Comparison of ENCODE assay signal across 8 mouse cellular contexts in the genomic region with DNA sequence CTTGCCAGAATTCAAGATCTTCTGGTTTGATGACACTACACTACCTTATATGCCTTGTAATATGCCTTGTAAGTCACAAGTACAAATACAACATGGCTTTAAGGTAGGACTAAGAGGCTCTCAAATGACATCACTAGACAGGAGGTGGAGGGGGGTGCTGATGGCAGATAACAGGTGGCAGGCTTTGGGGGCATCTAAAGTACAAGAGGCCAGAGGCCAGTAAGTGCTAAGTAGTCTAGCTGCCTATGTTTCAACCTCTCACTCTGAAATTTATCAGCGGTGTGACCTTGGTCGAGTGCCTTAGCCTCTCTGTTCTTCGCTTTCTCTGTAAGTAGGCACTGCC. TPM values are rescaled to one million over a fixed set of nuclear protein-coding genes. Genes with fewer than 3 reads are reported as not detected.
DNase-seq lines count a peak whose midpoint lies in the region; ATAC-seq and TF ChIP-seq lines count a peak whose summit lies in the region.

No protein-coding gene starts in this region.

- TF ChIP-seq EP300 in ES-Bruce4 (IDR thresholded peaks at IDR 0.05; ENCODE audit: insufficient read depth, low read depth, low read length), result no peak

- peak overlapping the region; percentile 80 to 92 for H3K4me3 ChIP-seq in heart, embryonic 14.5 days (ENCODE audit: control insufficient read depth in 1 of 2, insufficient read depth in 1 of 2, low read depth in 1 of 2, low read length in 2 of 2)
- H3K4me3 ChIP-seq in ES-Bruce4 (ENCODE audit: low read depth, low read length), result peak overlapping the region; percentile 93
- peak overlapping the region; percentile 96 for H3K4me3 ChIP-seq in forebrain, embryonic 11.5 days (ENCODE audit: low read depth, low read length)
- peak overlapping the region; percentile 91 for H3K4me3 ChIP-seq in liver, embryonic 16.5 days (ENCODE audit: low read depth, low read length)

- TF ChIP-seq CTCF in ES-Bruce4 (IDR thresholded peaks at IDR 0.05; ENCODE audit: low read depth, low read length), result no peak

- H3K9ac ChIP-seq in heart, embryonic 14.5 days (ENCODE audit: low read length), result peak overlapping the region; percentile 98
- peak overlapping the region; percentile 96 for H3K9ac ChIP-seq in ES-Bruce4 (ENCODE audit: low read depth, poor library complexity, severe bottlenecking)
- peak overlapping the region; percentile 94 for H3K9ac ChIP-seq in forebrain, embryonic 11.5 days (ENCODE audit: low read length)
- H3K9ac ChIP-seq in liver, embryonic 16.5 days (ENCODE audit: low read depth, low read length), result peak overlapping the region; percentile 90

- WGBS in heart, embryonic 14.5 days, result 2% methylated on average over 3 of the region's 3 CpGs
- 9% methylated on average over 3 of the region's 3 CpGs for WGBS in forebrain, embryonic 11.5 days
- WGBS in liver, embryonic 16.5 days (ENCODE audit: insufficient replicate concordance), result 2% methylated on average over 3 of the region's 3 CpGs

- no peak for DNase-seq in heart, adult 8-10 months (ENCODE audit: low spot score)
- no peak for DNase-seq in forebrain, embryonic 11.5 days (ENCODE audit: low spot score)
- DNase-seq in left cerebral cortex, adult 11 months (ENCODE audit: low spot score), result no peak
- DNase-seq in frontal cortex, postnatal 36 days (ENCODE audit: low spot score in 2 of 2), result no peak
- no peak for DNase-seq in left cerebral cortex, adult 8-10 months (ENCODE audit: low spot score in 2 of 2)

- H3K36me3 ChIP-seq in heart, embryonic 14.5 days (ENCODE audit: control insufficient read depth, insufficient read depth, low read length), result peaks cover 8% of the 10 kb centered on the region
- H3K36me3 ChIP-seq in ES-Bruce4 (ENCODE audit: control insufficient read depth, insufficient read depth, low read length, poor library complexity, severe bottlenecking), result peaks cover 12% of the 10 kb centered on the region
- H3K36me3 ChIP-seq in forebrain, embryonic 11.5 days (ENCODE audit: control insufficient read depth, insufficient read depth, low read length), result no peaks in the 10 kb centered on the region; the same call in 1 of the 2 replicates
- H3K36me3 ChIP-seq in liver, embryonic 16.5 days (ENCODE audit: control insufficient read depth, insufficient read depth), result 0 out of 2 replicates have a peak, but pooled peaks cover 3% of the 10 kb centered on the region

- TF ChIP-seq POLR2A in ES-Bruce4 (IDR thresholded peaks at IDR 0.05; ENCODE audit: insufficient read depth, low read length), result no peak

- peaks cover 14 to 35% of the 10 kb centered on the region in 2 experiments for H3K4me1 ChIP-seq in heart, embryonic 14.5 days (ENCODE audit: control insufficient read depth in 2 of 2, insufficient read depth in 2 of 2, low read length in 2 of 2)
- H3K4me1 ChIP-seq in ES-Bruce4 (ENCODE audit: control insufficient read depth, insufficient read depth, low read length), result peaks cover 3% of the 10 kb centered on the region
- H3K4me1 ChIP-seq in forebrain, embryonic 11.5 days (replicated peaks; ENCODE audit: control insufficient read depth, insufficient read depth, low read length), result peaks cover 7% of the 10 kb centered on the region
- H3K4me1 ChIP-seq in liver, embryonic 16.5 days (ENCODE audit: control insufficient read depth, low read depth, low read length), result peaks cover 29% of the 10 kb centered on the region

- peak overlapping the region; percentile 80 for H3K4me2 ChIP-seq in heart, embryonic 14.5 days (ENCODE audit: low read length)
- peak overlapping the region; percentile 91 for H3K4me2 ChIP-seq in forebrain, embryonic 11.5 days (ENCODE audit: low read depth, low read length, severe bottlenecking)
- H3K4me2 ChIP-seq in liver, embryonic 16.5 days (ENCODE audit: low read depth, low read length), result peak overlapping the region; percentile 74

- H3K27me3 ChIP-seq in heart, embryonic 14.5 days (ENCODE audit: control insufficient read depth, insufficient read depth, low read length), result no peaks in the 10 kb centered on the region
- no peaks in the 10 kb centered on the region for H3K27me3 ChIP-seq in ES-Bruce4 (ENCODE audit: control insufficient read depth, insufficient read depth, low read length, poor library complexity, severe bottlenecking)
- H3K27me3 ChIP-seq in forebrain, embryonic 11.5 days (ENCODE audit: control insufficient read depth, insufficient read depth, low read length), result no peaks in the 10 kb centered on the region
- no peaks in the 10 kb centered on the region for H3K27me3 ChIP-seq in liver, embryonic 16.5 days (ENCODE audit: control insufficient read depth, insufficient read depth, low read depth, low read length)

- no peak for ATAC-seq in heart, embryonic 14.5 days (ENCODE audit: insufficient number of reproducible peaks, insufficient read depth, low FRiP score, low read depth)
- ATAC-seq in forebrain, embryonic 11.5 days (replicated peaks; ENCODE audit: low FRiP score), result peak; percentile 11; the same call in 1 of the 2 replicates
- no peak for ATAC-seq in liver, embryonic 16.5 days (ENCODE audit: low read depth)

- H3K27ac ChIP-seq in heart, embryonic 14.5 days (replicated peaks in 1 of 2; ENCODE audit: control insufficient read depth in 1 of 2, insufficient read depth in 1 of 2, low read depth in 2 of 2, low read length in 2 of 2), result peak overlapping the region; percentile 79 to 91
- peak overlapping the region; percentile 12; the same call in 1 of the 2 replicates for H3K27ac ChIP-seq in ES-Bruce4 (ENCODE audit: insufficient read depth, low read length)
- no peak overlapping the region for H3K27ac ChIP-seq in forebrain, embryonic 11.5 days (ENCODE audit: low read depth, low read length)
- H3K27ac ChIP-seq in liver, embryonic 16.5 days (ENCODE audit: low read length), result no peak overlapping the region; the same call in 1 of the 2 replicates

- H3K9me3 ChIP-seq in heart, embryonic 14.5 days (ENCODE audit: control insufficient read depth, low read length), result no peaks in the 10 kb centered on the region
- no peaks in the 10 kb centered on the region for H3K9me3 ChIP-seq in ES-Bruce4 (replicated peaks; ENCODE audit: control insufficient read depth, insufficient read depth, low read length, poor library complexity, severe bottlenecking)
- no peaks in the 10 kb centered on the region for H3K9me3 ChIP-seq in forebrain, embryonic 11.5 days (ENCODE audit: control insufficient read depth, low read length)
- no peaks in the 10 kb centered on the region for H3K9me3 ChIP-seq in liver, embryonic 16.5 days (replicated peaks; ENCODE audit: control insufficient read depth, low read length)

RNA-seq across cellular contexts. Expression of a gene that starts 0.9 kb away (rescaled TPM):
- 234 and 241 TPM in 2 replicates for polyA plus RNA-seq in heart, embryonic 14.5 days (2014; fragmentation: Nextera tagmentation; extraction: Ambion mirVana)
- 100 to 1,000 TPM; 276 to 300 (median 281) TPM for total RNA-seq in heart, adult 8-10 months (2022)
- polyA plus RNA-seq in ES-Bruce4 (2011; ENCODE audit: insufficient read depth, insufficient read length, low read depth, missing spikeins), result 154 and 163 TPM in 2 replicates
- 232 and 244 TPM in 2 replicates for polyA plus RNA-seq in forebrain, embryonic 11.5 days (2014; fragmentation: Nextera tagmentation; extraction: Ambion mirVana)
- 112 and 113 TPM in 2 replicates for polyA plus RNA-seq in liver, embryonic 16.5 days (2015; fragmentation: Nextera tagmentation; extraction: Ambion mirVana)
- 100 to 1,000 TPM; 323 to 394 (median 346) TPM for total RNA-seq in left cerebral cortex, adult 8-10 months (2022)

RNA-seq across cellular contexts. Expression of a gene that starts 40.1 kb away (rescaled TPM):
- 179 and 180 TPM in 2 replicates for polyA plus RNA-seq in heart, embryonic 14.5 days (2014; fragmentation: Nextera tagmentation; extraction: Ambion mirVana)
- total RNA-seq in heart, adult 8-10 months (2022), result 100 to 1,000 TPM in 3 of 4 experiments, 10 to 100 TPM in 1; 92.5 to 117 (median 111) TPM
- polyA plus RNA-seq in ES-Bruce4 (2011; ENCODE audit: insufficient read depth, insufficient read length, low read depth, missing spikeins), result 222 and 238 TPM in 2 replicates
- polyA plus RNA-seq in forebrain, embryonic 11.5 days (2014; fragmentation: Nextera tagmentation; extraction: Ambion mirVana), result 274 and 284 TPM in 2 replicates
- polyA plus RNA-seq in liver, embryonic 16.5 days (2015; fragmentation: Nextera tagmentation; extraction: Ambion mirVana), result 173 and 183 TPM in 2 replicates
- 100 to 1,000 TPM; 166 to 188 (median 171) TPM for total RNA-seq in left cerebral cortex, adult 8-10 months (2022)

Comparison
In these comparisons a context has a peak if more than half of its experiments do, and no peak if none do; other contexts are left out.
1. H3K27ac ChIP-seq: peak in heart, embryonic 14.5 days (2 of 2) and ES-Bruce4 (single experiment); none in forebrain, embryonic 11.5 days (single experiment) and liver, embryonic 16.5 days (single experiment).
2. Peak in every context shown above with its lines, with median percentiles within 50 percentile points of each other: H3K4me2 ChIP-seq, H3K4me3 ChIP-seq and H3K9ac ChIP-seq.